Mouse (Mus musculus) thymus, adult 2 months (tissue): ENCODE measurements around the gene Gm4737.

Experiments
- CTCF ChIP-seq: fragments of 200-500 bp; IDR thresholded peaks from 2 replicates; pipeline ENCODE4 v1.5.1; 2012; ENCODE audit warnings: mild to moderate bottlenecking, control low read depth, low read length, moderate library complexity, borderline replicate concordance; ENCODE audit not compliant: control insufficient read depth, poor library complexity, insufficient read depth; ENCODE audit errors: extremely low read depth
- POLR2A ChIP-seq: fragments of 200-500 bp; IDR thresholded peaks from 2 replicates; pipeline ENCODE4 v1.6.1; 2012; ENCODE audit warnings: mild to moderate bottlenecking, low read length, control low read depth, moderate library complexity; ENCODE audit not compliant: control insufficient read depth, poor library complexity, insufficient read depth; ENCODE audit errors: extremely low read depth

GRCm38 (mm10) chr16:46151141-46151540, 3.7 kb downstream of the Gm4737 start:
- TF ChIP-seq CTCF = no peak
- TF ChIP-seq POLR2A = no peak
